Mouse (Mus musculus): ENCODE results near the gene Arhgef3. TPM values are rescaled to one million over a fixed set of nuclear protein-coding genes. Genes with fewer than 3 reads are reported as not detected.

Arhgef3 gene
- polyA plus RNA-seq, 1 experiment from 2014 or later = 6.4 TPM

DNA sequence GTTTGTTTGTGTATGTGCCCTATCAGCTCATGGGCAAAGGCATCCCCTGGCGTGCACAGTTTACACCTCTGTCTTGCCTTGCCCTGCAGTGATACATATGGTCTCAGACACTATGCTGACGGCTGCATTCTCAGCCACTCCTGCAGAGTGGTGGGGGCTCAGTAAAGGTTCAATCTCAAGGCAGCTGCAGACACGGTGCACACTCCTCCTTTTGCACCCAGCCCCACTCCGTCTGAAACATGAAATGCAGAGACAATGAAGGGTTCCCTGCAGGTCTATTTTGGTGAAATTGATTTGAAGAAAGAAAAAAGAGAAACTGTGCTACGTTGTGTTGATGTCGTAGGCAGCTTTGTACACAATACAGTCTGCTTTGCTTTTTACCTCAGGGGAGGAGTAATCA lies 243.5 kb downstream of the Arhgef3 start:
- 73% methylated on average over 6 of the region's 6 CpGs for WGBS
- no peak for DNase-seq (ENCODE audit: low spot score)
- ATAC-seq (replicated peaks; ENCODE audit: low FRiP score) = no peak

DNA sequence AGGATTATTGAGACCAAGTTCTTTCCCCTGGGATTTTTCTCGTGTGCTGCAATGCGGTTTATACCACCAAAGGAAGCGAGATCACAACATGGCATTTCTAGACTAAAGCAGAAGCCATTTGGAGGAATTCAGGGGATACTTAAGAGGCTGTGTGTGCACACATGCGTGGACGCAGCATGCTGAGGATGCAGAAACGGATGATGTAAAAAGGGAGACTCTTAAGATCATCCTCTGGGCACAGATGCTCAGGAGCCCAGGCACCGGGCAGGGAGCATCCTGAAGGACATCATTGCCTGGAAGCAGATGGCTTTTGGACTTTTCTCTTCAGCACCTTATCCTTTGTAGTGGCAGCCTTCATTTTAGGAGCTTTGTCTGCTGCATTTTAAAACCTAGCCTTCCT lies 246.2 kb downstream of the Arhgef3 start:
- Histone ChIP-seq H3K27me3 (replicated peaks; ENCODE audit: control insufficient read depth, insufficient read depth, low read length) (no peaks in the 10 kb centered on the region), H3K4me1 (replicated peaks; ENCODE audit: control insufficient read depth, insufficient read depth, low read length) (no peaks in the 10 kb centered on the region; the same call in 1 of the 2 replicates), H3K27ac (ENCODE audit: low read depth, low read length) (no peak overlapping the region), H3K4me3 (ENCODE audit: low read depth, low read length) (no peak overlapping the region), H3K36me3 (ENCODE audit: control insufficient read depth, insufficient read depth, low read length) (no peaks in the 10 kb centered on the region), H3K9me3 (ENCODE audit: control insufficient read depth, low read length) (no peaks in the 10 kb centered on the region), H3K9ac (ENCODE audit: low read depth, low read length) (no peak overlapping the region), H3K4me2 (no peak overlapping the region)
- 70% methylated on average over 7 of the region's 7 CpGs for WGBS
- DNase-seq (ENCODE audit: low spot score) = no peak
- ATAC-seq (replicated peaks; ENCODE audit: low FRiP score) = no peak

More for the DNA sequence above, 243.5 kb downstream of the Arhgef3 start:
- Histone ChIP-seq H3K4me2 (no peak overlapping the region), H3K9ac (ENCODE audit: low read depth, low read length) (no peak overlapping the region), H3K9me3 (ENCODE audit: control insufficient read depth, low read length) (no peaks in the 10 kb centered on the region), H3K27ac (ENCODE audit: low read depth, low read length) (no peak overlapping the region), H3K4me1 (replicated peaks; ENCODE audit: control insufficient read depth, insufficient read depth, low read length) (no peaks in the 10 kb centered on the region; the same call in 1 of the 2 replicates), H3K27me3 (replicated peaks; ENCODE audit: control insufficient read depth, insufficient read depth, low read length) (no peaks in the 10 kb centered on the region), H3K36me3 (ENCODE audit: control insufficient read depth, insufficient read depth, low read length) (no peaks in the 10 kb centered on the region), H3K4me3 (ENCODE audit: low read depth, low read length) (no peak overlapping the region)

- DNase-seq (ENCODE audit: low spot score) (no peak), ATAC-seq (replicated peaks; ENCODE audit: low FRiP score) (no peak)
- 74% methylated on average over 4 of the region's 4 CpGs for WGBS
- Histone ChIP-seq H3K36me3 (ENCODE audit: control insufficient read depth, insufficient read depth, low read length) (no peaks in the 10 kb centered on the region), H3K27me3 (replicated peaks; ENCODE audit: control insufficient read depth, insufficient read depth, low read length) (no peaks in the 10 kb centered on the region), H3K4me2 (no peak overlapping the region), H3K9ac (ENCODE audit: low read depth, low read length) (no peak overlapping the region), H3K27ac (ENCODE audit: low read depth, low read length) (no peak overlapping the region), H3K4me3 (ENCODE audit: low read depth, low read length) (no peak overlapping the region), H3K9me3 (ENCODE audit: control insufficient read depth, low read length) (no peaks in the 10 kb centered on the region), H3K4me1 (replicated peaks; ENCODE audit: control insufficient read depth, insufficient read depth, low read length) (no peaks in the 10 kb centered on the region; the same call in 1 of the 2 replicates)
These were observed 246.8 kb downstream of the Arhgef3 start for GRCm38 (mm10) chr14:27361514-27361913.

DNA sequence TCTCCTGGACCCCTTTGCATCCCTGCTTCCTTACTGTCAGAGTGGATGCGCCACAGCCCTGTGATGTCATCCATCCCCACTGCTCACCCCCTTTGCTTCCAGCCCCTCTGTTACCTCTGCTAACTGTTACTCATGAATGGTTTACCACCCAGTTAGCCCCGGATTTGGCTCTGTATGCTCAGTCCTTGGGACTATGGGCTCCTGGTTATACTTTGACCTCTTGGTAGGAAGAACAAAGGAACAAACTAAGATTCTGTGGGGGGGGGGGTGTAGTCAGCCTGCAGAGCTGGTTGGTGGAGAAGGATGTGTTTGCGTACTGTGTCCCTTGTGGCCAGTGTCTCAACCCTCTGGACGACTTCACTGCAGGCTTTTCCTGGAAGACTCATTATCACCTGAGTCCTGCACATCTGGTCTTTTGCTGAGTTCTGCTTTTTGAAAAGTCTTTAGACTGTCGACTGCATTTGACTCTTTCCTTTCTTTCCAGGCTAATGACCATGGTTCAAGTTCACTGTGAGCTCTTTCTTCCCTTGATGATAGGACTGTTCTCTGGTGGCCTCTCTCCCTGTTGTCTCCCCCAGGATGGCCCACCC lies 250.1 kb downstream of the Arhgef3 start:
- Histone ChIP-seq H3K27me3 (replicated peaks; ENCODE audit: control insufficient read depth, insufficient read depth, low read length) (no peaks in the 10 kb centered on the region), H3K36me3 (ENCODE audit: control insufficient read depth, insufficient read depth, low read length) (no peaks in the 10 kb centered on the region), H3K9me3 (ENCODE audit: control insufficient read depth, low read length) (no peaks in the 10 kb centered on the region), H3K4me1 (replicated peaks; ENCODE audit: control insufficient read depth, insufficient read depth, low read length) (no peaks in the 10 kb centered on the region), H3K9ac (ENCODE audit: low read depth, low read length) (no peak overlapping the region), H3K4me3 (ENCODE audit: low read depth, low read length) (no peak overlapping the region), H3K4me2 (no peak overlapping the region), H3K27ac (ENCODE audit: low read depth, low read length) (no peak overlapping the region)
- DNase-seq (ENCODE audit: low spot score) (no peak), ATAC-seq (replicated peaks; ENCODE audit: low FRiP score) (no peak)
- 57% methylated on average over 5 of the region's 5 CpGs for WGBS

- 76% methylated on average over 10 of the region's 10 CpGs for WGBS
These were observed 252.5 kb downstream of the Arhgef3 start for GRCm38 (mm10) chr14:27367117-27367711.

GRCm38 (mm10) chr14:27368619-27369018 lies 253.9 kb downstream of the Arhgef3 start:
- no peaks in the 10 kb centered on the region for H3K27me3 ChIP-seq (replicated peaks; ENCODE audit: control insufficient read depth, insufficient read depth, low read length)
- ATAC-seq (replicated peaks; ENCODE audit: low FRiP score) (no peak), DNase-seq (ENCODE audit: low spot score) (no peak)
- no peak overlapping the region for H3K9ac ChIP-seq (ENCODE audit: low read depth, low read length)
- no peaks in the 10 kb centered on the region for H3K9me3 ChIP-seq (ENCODE audit: control insufficient read depth, low read length)
- no peak overlapping the region for H3K27ac ChIP-seq (ENCODE audit: low read depth, low read length)
- no peak overlapping the region for H3K4me3 ChIP-seq (ENCODE audit: low read depth, low read length)
- WGBS = 45% methylated on average over 4 of the region's 4 CpGs
- H3K4me2 ChIP-seq = no peak overlapping the region
- H3K36me3 ChIP-seq (ENCODE audit: control insufficient read depth, insufficient read depth, low read length) = no peaks in the 10 kb centered on the region
- no peaks in the 10 kb centered on the region for H3K4me1 ChIP-seq (replicated peaks; ENCODE audit: control insufficient read depth, insufficient read depth, low read length)

More at GRCm38 (mm10) chr14:27367117-27367711, 252.5 kb downstream of the Arhgef3 start:
- no peak for ATAC-seq (replicated peaks; ENCODE audit: low FRiP score)
- no peaks in the 10 kb centered on the region for H3K9me3 ChIP-seq (ENCODE audit: control insufficient read depth, low read length)
- H3K4me1 ChIP-seq (replicated peaks; ENCODE audit: control insufficient read depth, insufficient read depth, low read length) = no peaks in the 10 kb centered on the region
- no peak overlapping the region for H3K27ac ChIP-seq (ENCODE audit: low read depth, low read length)
- H3K9ac ChIP-seq (ENCODE audit: low read depth, low read length) = no peak overlapping the region
- no peaks in the 10 kb centered on the region for H3K36me3 ChIP-seq (ENCODE audit: control insufficient read depth, insufficient read depth, low read length)
- no peak overlapping the region for H3K4me3 ChIP-seq (ENCODE audit: low read depth, low read length)
- H3K27me3 ChIP-seq (replicated peaks; ENCODE audit: control insufficient read depth, insufficient read depth, low read length) = no peaks in the 10 kb centered on the region
- H3K4me2 ChIP-seq = no peak overlapping the region
- no peak for DNase-seq (ENCODE audit: low spot score)

GRCm38 (mm10) chr14:27369503-27369902 lies 254.8 kb downstream of the Arhgef3 start:
- Histone ChIP-seq H3K9me3 (ENCODE audit: control insufficient read depth, low read length) (no peaks in the 10 kb centered on the region), H3K27ac (ENCODE audit: low read depth, low read length) (no peak overlapping the region), H3K4me1 (replicated peaks; ENCODE audit: control insufficient read depth, insufficient read depth, low read length) (no peaks in the 10 kb centered on the region), H3K36me3 (ENCODE audit: control insufficient read depth, insufficient read depth, low read length) (no peaks in the 10 kb centered on the region), H3K27me3 (replicated peaks; ENCODE audit: control insufficient read depth, insufficient read depth, low read length) (no peaks in the 10 kb centered on the region), H3K9ac (ENCODE audit: low read depth, low read length) (no peak overlapping the region), H3K4me2 (no peak overlapping the region), H3K4me3 (ENCODE audit: low read depth, low read length) (no peak overlapping the region)
- no peak for DNase-seq (ENCODE audit: low spot score)
- 78% methylated on average over 4 of the region's 4 CpGs for WGBS
- no peak for ATAC-seq (replicated peaks; ENCODE audit: low FRiP score)

- no peak for DNase-seq (ENCODE audit: low spot score)
- 72% methylated on average over 8 of the region's 8 CpGs for WGBS
These were observed 257.0 kb downstream of the Arhgef3 start for GRCm38 (mm10) chr14:27371669-27372076.

GRCm38 (mm10) chr14:27373498-27373897 lies 258.8 kb downstream of the Arhgef3 start:
- ATAC-seq (replicated peaks; ENCODE audit: low FRiP score) (no peak), DNase-seq (ENCODE audit: low spot score) (no peak)
- H3K4me1 ChIP-seq (replicated peaks; ENCODE audit: control insufficient read depth, insufficient read depth, low read length) = no peaks in the 10 kb centered on the region
- H3K27me3 ChIP-seq (replicated peaks; ENCODE audit: control insufficient read depth, insufficient read depth, low read length) = no peaks in the 10 kb centered on the region
- no peak overlapping the region for H3K4me2 ChIP-seq
- H3K27ac ChIP-seq (ENCODE audit: low read depth, low read length) = no peak overlapping the region
- H3K9ac ChIP-seq (ENCODE audit: low read depth, low read length) = no peak overlapping the region
- 84% methylated on average over 5 of the region's 5 CpGs for WGBS
- H3K9me3 ChIP-seq (ENCODE audit: control insufficient read depth, low read length) = no peaks in the 10 kb centered on the region
- no peak overlapping the region for H3K4me3 ChIP-seq (ENCODE audit: low read depth, low read length)
- H3K36me3 ChIP-seq (ENCODE audit: control insufficient read depth, insufficient read depth, low read length) = no peaks in the 10 kb centered on the region

More at GRCm38 (mm10) chr14:27371669-27372076, 257.0 kb downstream of the Arhgef3 start:
- Histone ChIP-seq H3K4me3 (ENCODE audit: low read depth, low read length) (no peak overlapping the region), H3K4me2 (no peak overlapping the region), H3K27ac (ENCODE audit: low read depth, low read length) (no peak overlapping the region), H3K36me3 (ENCODE audit: control insufficient read depth, insufficient read depth, low read length) (no peaks in the 10 kb centered on the region), H3K4me1 (replicated peaks; ENCODE audit: control insufficient read depth, insufficient read depth, low read length) (no peaks in the 10 kb centered on the region), H3K27me3 (replicated peaks; ENCODE audit: control insufficient read depth, insufficient read depth, low read length) (no peaks in the 10 kb centered on the region), H3K9me3 (ENCODE audit: control insufficient read depth, low read length) (no peaks in the 10 kb centered on the region), H3K9ac (ENCODE audit: low read depth, low read length) (no peak overlapping the region)
- no peak for ATAC-seq (replicated peaks; ENCODE audit: low FRiP score)
